Mouse (Mus musculus) brain, embryonic 14.5 days (tissue): ENCODE measurements at regions not wholly inside any gene's neighbourhood (a gene's known extent, or its start where the extent isn't known, plus 50 kb on each side); places are given as distances from the start of the nearest gene placed in this dataset.

Experiments
- CTCF ChIP-seq: fragments of 200-500 bp; IDR thresholded peaks from 2 replicates; pipeline ENCODE4 v1.5.1; 2012; ENCODE audit warnings: inconsistent platforms, mild to moderate bottlenecking, moderate library complexity, borderline replicate concordance; ENCODE audit not compliant: insufficient read depth, insufficient read length; ENCODE audit errors: extremely low read depth
- POLR2A ChIP-seq: fragments of 200-500 bp; IDR thresholded peaks from 2 replicates; pipeline ENCODE4 v1.6.1; 2012; ENCODE audit warnings: mild to moderate bottlenecking, inconsistent platforms, borderline replicate concordance; ENCODE audit not compliant: poor library complexity, insufficient read depth, insufficient read length, severe bottlenecking; ENCODE audit errors: extremely low read depth

- TF ChIP-seq CTCF (no peak), POLR2A (no peak)
Measured at GRCm38 (mm10) chr3:149103469-149103868, 113.1 kb upstream of the Adgrl2 start.
